Mouse (Mus musculus): ENCODE measurements around the gene Cdc16. TPM values are rescaled to one million over a fixed set of nuclear protein-coding genes. Genes with fewer than 3 reads are reported as not detected.

Gene Cdc16
- polyA plus RNA-seq, 1 experiment from 2014 or later: 166 TPM

- Histone ChIP-seq H3K27me3 (no peaks in the 10 kb centered on the region), H3K9ac (peak overlapping the region; percentile 97), H3K27ac (replicated peaks) (peak overlapping the region; percentile 76), H3K36me3 (peaks cover 25% of the 10 kb centered on the region), H3K4me3 (peak overlapping the region; percentile 98), H3K4me1 (replicated peaks) (peaks cover 32% of the 10 kb centered on the region), H3K4me2 (peak overlapping the region; percentile 94), H3K9me3 (no peaks in the 10 kb centered on the region)
- peak; percentile 76 for ATAC-seq (ENCODE audit: low read depth)
- under 1% methylated on average over 38 of the region's 38 CpGs for WGBS
Measured at GRCm38 (mm10) chr8:13757805-13758727, 590 bp downstream of the Cdc16 start.

GRCm38 (mm10) chr8:13769206-13769605 lies 11.7 kb downstream of the Cdc16 start:
- Histone ChIP-seq H3K9ac (no peak overlapping the region), H3K4me1 (replicated peaks) (no peaks in the 10 kb centered on the region), H3K27ac (replicated peaks) (no peak overlapping the region), H3K36me3 (peaks cover 93% of the 10 kb centered on the region), H3K9me3 (no peaks in the 10 kb centered on the region), H3K27me3 (no peaks in the 10 kb centered on the region), H3K4me2 (no peak overlapping the region), H3K4me3 (no peak overlapping the region)
- 86% methylated on average over 11 of the region's 11 CpGs for WGBS
- no peak for ATAC-seq (ENCODE audit: low read depth)

- WGBS: 83% methylated on average over 3 of the region's 3 CpGs
- H3K9ac ChIP-seq: no peak overlapping the region
Measured at GRCm38 (mm10) chr8:13780536-13780935, 23.1 kb downstream of the Cdc16 start.

GRCm38 (mm10) chr8:13785250-13785763 lies 27.8 kb downstream of the Cdc16 start, which contains the start of gene Upf3a:
Gene Upf3a, plus strand, starts transcription at chr8:13785615.
- Histone ChIP-seq H3K27me3 (no peaks in the 10 kb centered on the region), H3K9me3 (no peaks in the 10 kb centered on the region), H3K4me1 (replicated peaks) (peaks cover 22% of the 10 kb centered on the region), H3K4me3 (peak within 1 kb of the TSS; percentile 68), H3K36me3 (peaks cover 52% of the 10 kb centered on the region), H3K9ac (peak within 1 kb of the TSS; percentile 92), H3K27ac (replicated peaks) (peak within 1 kb of the TSS; percentile 99), H3K4me2 (peak within 1 kb of the TSS; percentile 84)
- ATAC-seq (ENCODE audit: low read depth): peak; percentile 97
- under 1% methylated on average over 47 of the region's 47 CpGs for whole genome bisulfite sequencing

More at GRCm38 (mm10) chr8:13780536-13780935, 23.1 kb downstream of the Cdc16 start:
- no peaks in the 10 kb centered on the region for H3K27me3 ChIP-seq
- peaks cover 64% of the 10 kb centered on the region for H3K36me3 ChIP-seq
- no peak overlapping the region for H3K4me2 ChIP-seq
- no peak for ATAC-seq (ENCODE audit: low read depth)
- no peaks in the 10 kb centered on the region for H3K9me3 ChIP-seq
- peaks cover 9% of the 10 kb centered on the region for H3K4me1 ChIP-seq (replicated peaks)
- H3K27ac ChIP-seq (replicated peaks): no peak overlapping the region
- H3K4me3 ChIP-seq: no peak overlapping the region

- peak overlapping the region; percentile 99 for H3K27ac ChIP-seq (replicated peaks)
- WGBS: under 1% methylated on average over 45 of the region's 47 CpGs
- peaks cover 48% of the 10 kb centered on the region for H3K36me3 ChIP-seq
- H3K9me3 ChIP-seq: no peaks in the 10 kb centered on the region
- no peaks in the 10 kb centered on the region for H3K27me3 ChIP-seq
- peak; percentile 97 for ATAC-seq (ENCODE audit: low read depth)
- H3K4me1 ChIP-seq (replicated peaks): peaks cover 22% of the 10 kb centered on the region
- peak overlapping the region; percentile 68 for H3K4me3 ChIP-seq
- peak overlapping the region; percentile 84 for H3K4me2 ChIP-seq
- H3K9ac ChIP-seq: peak overlapping the region; percentile 92
Measured at GRCm38 (mm10) chr8:13785764-13786299, 28.4 kb downstream of the Cdc16 start.

GRCm38 (mm10) chr8:13789606-13790005 lies 32.1 kb downstream of the Cdc16 start:
- H3K4me1 ChIP-seq (replicated peaks): peaks cover 18% of the 10 kb centered on the region
- H3K27me3 ChIP-seq: no peaks in the 10 kb centered on the region
- H3K27ac ChIP-seq (replicated peaks): no peak overlapping the region
- no peak overlapping the region for H3K4me3 ChIP-seq
- WGBS: 93% methylated on average over 8 of the region's 8 CpGs
- H3K36me3 ChIP-seq: peaks cover 60% of the 10 kb centered on the region
- no peak overlapping the region for H3K9ac ChIP-seq
- no peaks in the 10 kb centered on the region for H3K9me3 ChIP-seq
- H3K4me2 ChIP-seq: no peak overlapping the region
- no peak for ATAC-seq (ENCODE audit: low read depth)

- Histone ChIP-seq H3K4me2 (no peak overlapping the region), H3K4me1 (replicated peaks) (no peaks in the 10 kb centered on the region), H3K4me3 (no peak overlapping the region), H3K27ac (replicated peaks) (no peak overlapping the region), H3K27me3 (no peaks in the 10 kb centered on the region), H3K9me3 (no peaks in the 10 kb centered on the region), H3K9ac (no peak overlapping the region), H3K36me3 (peaks cover 83% of the 10 kb centered on the region)
- WGBS: 82% methylated on average over 8 of the region's 8 CpGs
- no peak for ATAC-seq (ENCODE audit: low read depth)
Measured at GRCm38 (mm10) chr8:13793097-13793745, 35.7 kb downstream of the Cdc16 start.

GRCm38 (mm10) chr8:13793746-13794101 lies 36.2 kb downstream of the Cdc16 start:
- Histone ChIP-seq H3K4me3 (no peak overlapping the region), H3K9me3 (no peaks in the 10 kb centered on the region), H3K9ac (no peak overlapping the region), H3K4me1 (replicated peaks) (no peaks in the 10 kb centered on the region), H3K36me3 (peaks cover 83% of the 10 kb centered on the region), H3K27me3 (no peaks in the 10 kb centered on the region), H3K4me2 (no peak overlapping the region), H3K27ac (replicated peaks) (no peak overlapping the region)
- 84% methylated on average over 11 of the region's 11 CpGs for WGBS
- ATAC-seq (ENCODE audit: low read depth): no peak

- Histone ChIP-seq H3K4me2 (no peak overlapping the region), H3K27me3 (no peaks in the 10 kb centered on the region), H3K36me3 (peaks cover 65% of the 10 kb centered on the region), H3K4me3 (no peak overlapping the region), H3K9ac (no peak overlapping the region), H3K4me1 (replicated peaks) (no peaks in the 10 kb centered on the region), H3K27ac (replicated peaks) (no peak overlapping the region), H3K9me3 (no peaks in the 10 kb centered on the region)
- 91% methylated on average over 5 of the region's 5 CpGs for WGBS
- ATAC-seq (ENCODE audit: low read depth): no peak
Measured at GRCm38 (mm10) chr8:13797676-13798075, 40.2 kb downstream of the Cdc16 start.

- Histone ChIP-seq H3K9me3 (no peaks in the 10 kb centered on the region), H3K27ac (replicated peaks) (no peak overlapping the region), H3K36me3 (peaks cover 46% of the 10 kb centered on the region), H3K4me1 (replicated peaks) (no peaks in the 10 kb centered on the region), H3K27me3 (no peaks in the 10 kb centered on the region), H3K4me3 (no peak overlapping the region), H3K9ac (no peak overlapping the region), H3K4me2 (no peak overlapping the region)
- no peak for ATAC-seq (ENCODE audit: low read depth)
- WGBS: 89% methylated on average over 5 of the region's 5 CpGs
Measured at GRCm38 (mm10) chr8:13799566-13799965, 42.1 kb downstream of the Cdc16 start.

- H3K27me3 ChIP-seq: no peaks in the 10 kb centered on the region
- no peak overlapping the region for H3K27ac ChIP-seq (replicated peaks)
- no peak overlapping the region for H3K9ac ChIP-seq
- ATAC-seq (ENCODE audit: low read depth): no peak
- H3K4me1 ChIP-seq (replicated peaks): no peaks in the 10 kb centered on the region
- no peak overlapping the region for H3K4me3 ChIP-seq
- H3K36me3 ChIP-seq: no peaks in the 10 kb centered on the region
- no peaks in the 10 kb centered on the region for H3K9me3 ChIP-seq
- WGBS: 81% methylated on average over 7 of the region's 7 CpGs
- H3K4me2 ChIP-seq: no peak overlapping the region
Measured at GRCm38 (mm10) chr8:13828598-13829172, 71.2 kb downstream of the Cdc16 start.
